Mouse (Mus musculus): ENCODE results near the gene Yaf2. TPM values are rescaled to one million over a fixed set of nuclear protein-coding genes. Genes with fewer than 3 reads are reported as not detected.

Yaf2 gene
- polyA plus RNA-seq, 1 experiment: 27.3 TPM

- 38% methylated on average over 11 of the region's 11 CpGs for WGBS
- no peak overlapping the region for H3K4me3 ChIP-seq (replicated peaks; ENCODE audit: extremely low read depth, low read depth, low read length)
- H3K4me1 ChIP-seq (ENCODE audit: control insufficient read depth, insufficient read depth, low read length): peaks cover 6% of the 10 kb centered on the region; the same call in 1 of the 2 replicates
- TF ChIP-seq POLR2A (IDR thresholded peaks at IDR 0.05; ENCODE audit: borderline replicate concordance, extremely low read depth, low read depth, low read length) (no peak), CTCF (IDR thresholded peaks at IDR 0.05; ENCODE audit: insufficient read depth, low read length) (no peak)
- no peak for DNase-seq
Observed at GRCm38 (mm10) chr15:93294483-93294882, 42.3 kb downstream of the Yaf2 start.

- Histone ChIP-seq H3K4me1 (ENCODE audit: control insufficient read depth, insufficient read depth, low read length) (no peaks in the 10 kb centered on the region), H3K4me3 (replicated peaks; ENCODE audit: extremely low read depth, low read depth, low read length) (no peak overlapping the region)
- TF ChIP-seq CTCF (IDR thresholded peaks at IDR 0.05; ENCODE audit: insufficient read depth, low read length) (no peak), POLR2A (IDR thresholded peaks at IDR 0.05; ENCODE audit: borderline replicate concordance, extremely low read depth, low read depth, low read length) (no peak)
- WGBS: 87% methylated on average over 4 of the region's 4 CpGs
- DNase-seq: no peak
Observed at GRCm38 (mm10) chr15:93288321-93288720, 48.4 kb downstream of the Yaf2 start.

DNA sequence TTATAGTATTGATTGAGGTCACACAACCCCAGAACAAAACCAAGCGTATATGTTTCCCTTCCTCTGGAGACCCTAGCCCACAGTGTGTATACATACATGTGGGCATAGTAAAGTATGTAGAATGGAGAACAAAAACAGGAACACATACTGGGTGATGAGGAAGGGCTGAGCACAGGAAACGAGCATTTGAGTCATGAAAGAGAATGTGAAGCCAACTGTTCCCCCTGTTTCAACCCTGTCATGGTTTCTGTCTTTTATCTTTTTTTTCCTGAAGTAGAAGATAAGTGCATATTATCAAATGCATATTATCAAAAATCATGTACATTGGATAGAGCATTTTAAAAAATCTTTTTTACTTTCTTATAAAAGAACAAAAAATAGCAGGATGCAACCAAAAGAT, 49.1 kb downstream of the Yaf2 start:
- no peaks in the 10 kb centered on the region for H3K4me1 ChIP-seq (ENCODE audit: control insufficient read depth, insufficient read depth, low read length)
- no peak for TF ChIP-seq CTCF (IDR thresholded peaks at IDR 0.05; ENCODE audit: insufficient read depth, low read length)
- no peak for TF ChIP-seq POLR2A (IDR thresholded peaks at IDR 0.05; ENCODE audit: borderline replicate concordance, extremely low read depth, low read depth, low read length)
- WGBS: 62% methylated on average over 2 of the region's 2 CpGs

DNA sequence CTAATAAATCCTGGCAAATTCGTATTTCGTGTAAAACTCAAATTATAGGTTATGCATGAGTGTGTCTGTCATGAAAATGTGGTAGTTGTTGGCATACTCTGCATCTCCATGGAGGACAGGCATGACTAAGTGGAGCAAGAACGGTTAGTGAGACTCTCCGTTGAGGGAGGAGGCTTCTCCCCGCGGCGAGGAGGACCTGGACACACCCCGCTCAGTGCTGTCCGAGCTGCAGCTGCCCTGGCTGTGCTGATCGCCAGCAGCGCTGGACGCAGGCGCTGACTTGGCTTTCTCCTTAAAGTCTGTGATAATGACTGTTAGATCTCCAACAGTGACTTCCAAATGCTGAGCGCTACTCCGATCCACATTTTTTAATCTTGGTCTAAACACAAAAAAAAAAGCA, 51.5 kb downstream of the Yaf2 start:
- TF ChIP-seq CTCF (IDR thresholded peaks at IDR 0.05; ENCODE audit: insufficient read depth, low read length) (no peak), POLR2A (IDR thresholded peaks at IDR 0.05; ENCODE audit: borderline replicate concordance, extremely low read depth, low read depth, low read length) (no peak)
- Histone ChIP-seq H3K4me1 (ENCODE audit: control insufficient read depth, insufficient read depth, low read length) (no peaks in the 10 kb centered on the region), H3K4me3 (replicated peaks; ENCODE audit: extremely low read depth, low read depth, low read length) (no peak overlapping the region)
- 86% methylated on average over 15 of the region's 15 CpGs for WGBS
- no peak for DNase-seq

More for the DNA sequence above, 49.1 kb downstream of the Yaf2 start:
- H3K4me3 ChIP-seq (replicated peaks; ENCODE audit: extremely low read depth, low read depth, low read length): no peak overlapping the region
- no peak for DNase-seq

DNA sequence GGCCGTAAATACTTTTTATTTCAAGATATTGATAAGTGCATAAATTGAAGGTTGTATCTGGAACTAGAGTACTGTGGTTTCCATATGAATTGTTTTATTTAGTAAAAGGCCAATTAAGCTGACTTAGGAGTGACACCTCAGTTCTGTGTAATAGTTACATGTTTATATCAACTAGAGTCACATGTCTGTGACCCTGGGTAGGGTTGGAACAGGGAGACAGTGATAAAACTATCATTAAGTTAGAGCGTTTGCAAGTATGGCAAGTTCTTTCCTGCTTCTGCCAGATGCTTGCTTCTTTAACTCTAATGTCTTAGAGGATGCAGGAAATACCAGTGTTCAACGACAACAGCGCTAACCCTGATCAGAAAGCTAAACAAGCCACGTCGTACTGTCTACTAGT, 52.4 kb downstream of the Yaf2 start:
- 67% methylated on average over 6 of the region's 6 CpGs for WGBS
- no peak for DNase-seq
- TF ChIP-seq POLR2A (IDR thresholded peaks at IDR 0.05; ENCODE audit: borderline replicate concordance, extremely low read depth, low read depth, low read length): no peak
- TF ChIP-seq CTCF (IDR thresholded peaks at IDR 0.05; ENCODE audit: insufficient read depth, low read length): no peak
- no peaks in the 10 kb centered on the region for H3K4me1 ChIP-seq (ENCODE audit: control insufficient read depth, insufficient read depth, low read length)
- no peak overlapping the region for H3K4me3 ChIP-seq (replicated peaks; ENCODE audit: extremely low read depth, low read depth, low read length)

GRCm38 (mm10) chr15:93283349-93283748, 53.4 kb downstream of the Yaf2 start:
- WGBS: 73% methylated on average over 11 of the region's 11 CpGs
- DNase-seq: no peak
- H3K4me3 ChIP-seq (replicated peaks; ENCODE audit: extremely low read depth, low read depth, low read length): no peak overlapping the region
- no peaks in the 10 kb centered on the region for H3K4me1 ChIP-seq (ENCODE audit: control insufficient read depth, insufficient read depth, low read length)
- TF ChIP-seq CTCF (IDR thresholded peaks at IDR 0.05; ENCODE audit: insufficient read depth, low read length) (no peak), POLR2A (IDR thresholded peaks at IDR 0.05; ENCODE audit: borderline replicate concordance, extremely low read depth, low read depth, low read length) (no peak)

- Histone ChIP-seq H3K4me1 (ENCODE audit: control insufficient read depth, insufficient read depth, low read length) (peaks cover 15% of the 10 kb centered on the region), H3K4me3 (replicated peaks; ENCODE audit: extremely low read depth, low read depth, low read length) (peak overlapping the region; percentile 7)
- no peak for TF ChIP-seq CTCF (IDR thresholded peaks at IDR 0.05; ENCODE audit: insufficient read depth, low read length)
- TF ChIP-seq POLR2A (IDR thresholded peaks at IDR 0.05; ENCODE audit: borderline replicate concordance, extremely low read depth, low read depth, low read length): no peak
- DNase-seq: no peak
- WGBS: 4% methylated on average over 14 of the region's 14 CpGs
Observed at GRCm38 (mm10) chr15:93276276-93276675, 60.5 kb downstream of the Yaf2 start.

DNA sequence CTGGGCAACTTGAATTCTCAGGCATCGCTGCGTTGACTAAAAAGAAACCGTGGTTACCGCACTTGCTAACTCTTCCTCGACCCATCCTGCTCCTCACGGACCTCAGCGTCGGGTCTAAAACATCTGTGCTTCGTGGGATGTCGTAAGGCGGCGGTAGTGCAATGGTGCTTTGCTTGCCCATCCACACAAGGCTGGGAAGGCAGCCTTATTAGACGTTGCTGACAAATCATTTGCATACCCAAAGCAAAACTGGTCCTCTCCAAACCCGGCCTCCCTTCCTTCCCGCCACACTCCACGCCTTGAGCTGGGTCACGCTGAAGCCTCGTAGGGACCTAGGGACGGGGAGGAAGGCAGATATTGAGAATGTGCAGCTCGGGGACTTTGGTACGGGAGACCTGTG, 61.1 kb downstream of the Yaf2 start:
- no peak for DNase-seq
- under 1% methylated on average over 21 of the region's 21 CpGs for WGBS
- no peak; the same call in 1 of the 2 replicates for TF ChIP-seq POLR2A (IDR thresholded peaks at IDR 0.05; ENCODE audit: borderline replicate concordance, extremely low read depth, low read depth, low read length)
- TF ChIP-seq CTCF (IDR thresholded peaks at IDR 0.05; ENCODE audit: insufficient read depth, low read length): no peak

GRCm38 (mm10) chr15:93274679-93275583, 61.8 kb downstream of the Yaf2 start, which contains the start of gene Gxylt1:
TSS of gene Gxylt1 (minus strand) at chr15:93275179.
- Histone ChIP-seq H3K4me3 (replicated peaks; ENCODE audit: extremely low read depth, low read depth, low read length) (peak within 1 kb of the TSS; percentile 96), H3K4me1 (ENCODE audit: control insufficient read depth, insufficient read depth, low read length) (peaks cover 15% of the 10 kb centered on the region)
- under 1% methylated on average over 63 of the region's 93 CpGs for WGBS
- TF ChIP-seq CTCF (IDR thresholded peaks at IDR 0.05; ENCODE audit: insufficient read depth, low read length) (no peak), POLR2A (IDR thresholded peaks at IDR 0.05; ENCODE audit: borderline replicate concordance, extremely low read depth, low read depth, low read length) (peak; percentile 90)
- DNase-seq: peak; percentile 100

More for the DNA sequence above, 61.1 kb downstream of the Yaf2 start:
- Histone ChIP-seq H3K4me3 (replicated peaks; ENCODE audit: extremely low read depth, low read depth, low read length) (peak overlapping the region; percentile 96), H3K4me1 (ENCODE audit: control insufficient read depth, insufficient read depth, low read length) (peaks cover 15% of the 10 kb centered on the region)

Data from lung, adult 2 months (tissue).